Mouse (Mus musculus) hindbrain, embryonic 16.5 days (tissue): ENCODE measurements around the gene Gjb5. TPM values are rescaled to one million over a fixed set of nuclear protein-coding genes. Genes with fewer than 3 reads are reported as not detected.

Experiments used
- ATAC-seq: fragments of 200-750 bp; cut with Nextera tagmentation; 2 replicates; pipeline ENCODE4 v1.8.0; 2017; ENCODE audit warnings: moderate TSS enrichment, moderate library complexity
- H3K27ac ChIP-seq: fragments of 300-500 bp; sonication (generic); 2 replicates; pipeline ENCODE4 v1.5.1; 2014; ENCODE audit warnings: low read depth, mild to moderate bottlenecking, control low read depth, low read length, moderate library complexity
- H3K27me3 ChIP-seq: fragments of 300-500 bp; sonication (generic); replicated peaks from 2 replicates; pipeline ENCODE4 v1.6.1; 2014; ENCODE audit warnings: low read length; ENCODE audit not compliant: control insufficient read depth, insufficient read depth
- H3K36me3 ChIP-seq: fragments of 300-500 bp; sonication (generic); 2 replicates; pipeline ENCODE4 v1.6.1; 2014; ENCODE audit warnings: mild to moderate bottlenecking, low read length, moderate library complexity, mixed read lengths; ENCODE audit not compliant: control insufficient read depth, insufficient read depth
- H3K4me1 ChIP-seq: fragments of 300-500 bp; sonication (generic); 2 replicates; pipeline ENCODE4 v1.6.1; 2014; ENCODE audit warnings: low read depth, low read length; ENCODE audit not compliant: control insufficient read depth, insufficient read depth
- H3K4me2 ChIP-seq: fragments of 300-500 bp; sonication (generic); 2 replicates; pipeline ENCODE4 v1.6.1; 2014; ENCODE audit warnings: mild to moderate bottlenecking, low read length, control low read depth, moderate library complexity
- H3K4me3 ChIP-seq: fragments of 300-500 bp; sonication (generic); 2 replicates; pipeline ENCODE4 v1.5.1; 2014; ENCODE audit warnings: mild to moderate bottlenecking, low read length, control low read depth, moderate library complexity
- H3K9ac ChIP-seq: fragments of 300-500 bp; sonication (generic); 2 replicates; pipeline ENCODE4 v1.6.1; 2014; ENCODE audit warnings: low read depth, mild to moderate bottlenecking, control low read depth, low read length, moderate library complexity
- H3K9me3 ChIP-seq: fragments of 300-500 bp; sonication (generic); 2 replicates; pipeline ENCODE4 v1.6.1; 2014; ENCODE audit warnings: mild to moderate bottlenecking, low read length, moderate library complexity; ENCODE audit not compliant: control insufficient read depth
- WGBS: fragments of 180-500 bp; shearing (Covaris S2); extraction: QIAGEN DNeasy Blood & Tissue Kit; methylation state at CpG from one replicate; pipeline ENCODE4 v1.1.7; 2014; 5-methylcytosine and 5-hydroxymethylcytosine counted together
- polyA plus RNA-seq: library from polyadenylated mRNA; unstranded; fragments of >200 nt; fragmentation: Nextera tagmentation; extraction: Ambion mirVana; gene quantifications from 2 replicates; pipeline ENCODE4 v1.2.1, GENCODE M21; 2015

Gjb5 gene
- polyA plus RNA-seq, 1 experiment from 2014 or later = 0.34 TPM

DNA sequence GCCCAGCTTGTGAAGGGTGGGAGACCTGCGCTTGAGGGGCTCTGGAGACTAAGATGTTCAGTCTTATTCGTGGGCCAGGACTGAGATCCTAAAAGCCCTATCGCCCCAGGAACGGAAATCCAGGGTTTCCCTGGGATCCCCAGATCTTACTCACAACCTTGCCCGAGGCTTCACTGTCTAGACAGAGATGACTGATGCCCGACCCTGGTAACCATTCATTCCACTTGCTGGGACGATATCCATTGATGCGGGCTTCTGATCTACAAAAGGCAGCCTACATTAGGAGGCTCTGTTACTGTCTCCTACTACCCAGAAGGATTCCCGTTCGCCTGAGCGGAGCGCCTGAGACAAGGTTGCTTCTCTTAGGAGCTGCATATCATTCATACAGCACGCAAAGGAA is 26.8 kb downstream of the Gjb5 start:
- Histone ChIP-seq H3K9me3 (no peaks in the 10 kb centered on the region), H3K4me2 (no peak overlapping the region; the same call in 1 of the 2 replicates), H3K27me3 (peaks cover 16% of the 10 kb centered on the region), H3K9ac (no peak overlapping the region), H3K36me3 (no peaks in the 10 kb centered on the region), H3K4me3 (no peak overlapping the region), H3K4me1 (peaks cover 16% of the 10 kb centered on the region), H3K27ac (no peak overlapping the region)
- 14% methylated on average over 13 of the region's 13 CpGs for WGBS
- ATAC-seq = no peak

DNA sequence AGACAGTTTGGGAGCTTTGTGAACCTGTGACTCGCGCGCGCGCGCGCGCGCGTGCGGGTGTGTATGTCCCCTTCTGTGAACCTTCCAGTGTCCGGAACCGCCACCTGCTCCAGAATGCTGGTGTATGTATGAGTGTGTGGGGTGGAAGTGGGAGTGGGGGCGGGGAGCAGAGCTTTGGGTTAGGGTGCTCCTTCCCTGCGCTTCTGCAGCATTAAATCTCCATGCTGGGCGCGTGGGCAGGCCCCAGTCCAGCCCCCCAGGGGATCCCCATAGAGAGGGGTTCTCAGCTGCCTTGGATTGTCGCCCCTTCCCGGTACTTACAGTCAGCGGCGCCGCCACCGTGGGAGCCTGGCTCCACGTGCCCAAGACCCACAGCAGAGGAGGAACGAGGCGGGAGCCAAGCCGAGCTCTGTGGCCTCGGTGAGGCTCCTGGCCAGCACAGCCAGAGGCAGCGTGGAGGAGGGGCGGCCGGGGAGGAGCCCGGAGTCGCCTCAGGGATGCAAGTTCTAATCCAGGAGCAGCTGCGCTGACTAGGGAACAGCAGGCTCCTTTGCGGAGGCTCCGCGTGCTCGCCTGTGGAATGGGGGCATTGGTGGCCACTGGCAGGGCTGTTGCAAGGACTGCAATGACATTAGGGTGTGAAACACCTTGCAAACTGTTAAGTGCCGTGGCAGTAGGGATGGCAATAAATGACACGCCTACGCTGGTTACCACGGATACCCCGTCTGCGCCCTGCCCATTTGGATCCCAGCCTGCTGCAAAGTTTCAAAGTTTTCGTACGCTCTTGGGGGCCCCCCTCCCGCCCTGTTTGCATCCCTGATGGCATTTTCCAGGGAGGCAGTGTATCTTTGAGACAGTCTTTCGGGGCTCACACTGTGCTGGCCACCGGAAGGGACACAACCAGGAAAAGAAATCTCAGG is 27.5 kb downstream of the Gjb5 start, which contains the start of gene Gjb3:
Gene Gjb3, minus strand, starts transcription at position 664 of the 920 bp plus-strand sequence.
- H3K4me3 ChIP-seq = peak within 1 kb of the TSS; percentile 36
- peak within 1 kb of the TSS; percentile 61 for H3K4me2 ChIP-seq
- WGBS = 2% methylated on average over 49 of the region's 49 CpGs
- H3K36me3 ChIP-seq = no peaks in the 10 kb centered on the region
- peaks cover 16% of the 10 kb centered on the region for H3K4me1 ChIP-seq
- H3K9me3 ChIP-seq = no peaks in the 10 kb centered on the region
- H3K9ac ChIP-seq = peak within 1 kb of the TSS; percentile 42
- peak; percentile 37; the same call in 1 of the 2 replicates for ATAC-seq
- no peak within 1 kb of the TSS for H3K27ac ChIP-seq
- H3K27me3 ChIP-seq = peaks cover 16% of the 10 kb centered on the region

DNA sequence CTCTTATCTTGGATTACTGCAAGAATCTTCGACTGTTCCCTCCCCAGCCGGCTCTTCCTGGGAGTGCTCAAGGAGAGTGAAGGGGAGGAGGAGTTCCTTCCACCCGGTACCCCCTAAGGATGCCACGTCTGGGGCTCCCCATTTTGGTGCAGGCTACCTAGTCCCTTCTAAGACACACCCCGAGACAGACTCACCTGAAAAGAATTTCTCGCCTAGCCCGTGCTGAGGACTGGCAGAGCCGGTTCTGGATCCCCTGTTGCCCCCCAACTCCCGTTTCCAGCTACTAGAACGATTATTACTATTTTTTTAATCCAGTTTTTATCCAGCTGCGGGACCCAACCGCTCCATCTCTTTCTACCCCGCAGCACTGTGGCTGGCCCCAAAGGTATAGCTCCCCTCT is 28.2 kb downstream of the Gjb5 start:
- no peak for ATAC-seq
- peaks cover 16% of the 10 kb centered on the region for H3K4me1 ChIP-seq
- H3K9ac ChIP-seq = no peak overlapping the region
- H3K4me3 ChIP-seq = peak overlapping the region; percentile 36
- H3K4me2 ChIP-seq = peak overlapping the region; percentile 61
- peaks cover 16% of the 10 kb centered on the region for H3K27me3 ChIP-seq
- H3K27ac ChIP-seq = no peak overlapping the region
- WGBS = 5% methylated on average over 13 of the region's 13 CpGs
- H3K36me3 ChIP-seq = no peaks in the 10 kb centered on the region
- H3K9me3 ChIP-seq = no peaks in the 10 kb centered on the region

DNA sequence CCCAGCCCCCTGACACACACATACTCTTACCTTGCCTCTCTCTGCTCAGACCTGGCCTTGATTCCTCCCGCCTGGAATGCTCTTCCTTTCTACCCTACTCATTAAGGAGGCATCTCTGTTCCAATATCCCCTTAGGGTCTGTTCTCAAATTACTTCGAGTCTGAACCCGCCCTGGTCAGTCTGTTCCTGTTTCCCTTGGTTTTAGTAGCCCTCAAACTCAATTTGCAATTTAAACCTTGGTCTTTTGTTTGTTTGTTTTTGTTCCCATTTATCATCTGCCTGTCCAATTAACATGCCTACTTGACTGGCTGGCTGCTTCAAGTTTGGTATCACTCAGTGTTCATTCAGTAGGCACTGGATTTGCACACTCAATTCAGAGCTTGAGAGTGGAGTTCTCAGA is 28.9 kb downstream of the Gjb5 start:
- Histone ChIP-seq H3K27me3 (peaks cover 16% of the 10 kb centered on the region), H3K4me1 (peaks cover 16% of the 10 kb centered on the region), H3K4me2 (no peak overlapping the region), H3K4me3 (no peak overlapping the region), H3K9me3 (no peaks in the 10 kb centered on the region), H3K9ac (no peak overlapping the region), H3K36me3 (no peaks in the 10 kb centered on the region), H3K27ac (no peak overlapping the region)
- no peak for ATAC-seq
- 21% methylated on average over 3 of the region's 3 CpGs for WGBS

DNA sequence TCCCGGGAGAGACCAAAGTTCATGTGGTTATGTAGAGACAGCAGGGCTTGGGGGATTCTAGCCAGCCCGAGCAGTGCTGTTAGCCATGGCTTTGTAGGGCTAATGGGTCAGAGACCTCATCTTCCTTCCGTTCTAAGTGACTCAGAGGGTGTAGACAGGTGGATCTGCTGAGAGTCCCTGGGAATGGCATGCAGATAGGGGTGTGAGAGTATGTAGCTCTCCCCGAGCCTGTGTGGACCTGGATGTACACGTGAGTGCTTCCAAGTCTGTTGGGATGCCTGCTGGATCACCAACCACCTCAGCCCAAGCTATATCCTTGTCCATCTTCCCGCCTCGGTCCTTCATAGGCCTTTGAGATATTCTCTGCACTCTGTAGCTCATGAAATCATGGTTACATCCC is 29.6 kb downstream of the Gjb5 start:
- Histone ChIP-seq H3K4me1 (peaks cover 16% of the 10 kb centered on the region), H3K4me2 (no peak overlapping the region), H3K4me3 (no peak overlapping the region), H3K9me3 (no peaks in the 10 kb centered on the region), H3K9ac (no peak overlapping the region), H3K27me3 (peaks cover 16% of the 10 kb centered on the region), H3K36me3 (no peaks in the 10 kb centered on the region), H3K27ac (no peak overlapping the region)
- no peak for ATAC-seq
- WGBS = 75% methylated on average over 7 of the region's 7 CpGs

DNA sequence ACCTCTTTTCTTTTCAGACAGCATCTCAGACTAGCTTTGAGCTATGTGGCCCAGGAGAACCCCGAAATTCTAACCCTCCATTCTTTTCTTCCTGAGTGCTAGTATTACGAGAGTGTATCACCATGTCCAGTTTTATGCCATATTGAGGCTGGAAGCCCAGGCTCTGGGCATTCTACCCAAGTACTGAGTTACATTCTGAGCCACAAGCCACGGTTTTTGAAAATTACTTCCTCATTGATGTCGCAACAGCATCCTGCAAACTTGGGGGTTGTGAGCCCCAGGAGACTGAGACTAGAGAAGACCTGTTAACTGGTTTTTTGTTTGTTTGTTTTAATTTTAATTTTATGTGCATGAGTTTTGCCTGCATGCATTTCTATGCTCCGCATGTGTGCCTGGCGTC is 30.2 kb downstream of the Gjb5 start:
- Histone ChIP-seq H3K9me3 (no peaks in the 10 kb centered on the region), H3K27ac (no peak overlapping the region), H3K9ac (no peak overlapping the region), H3K4me3 (no peak overlapping the region), H3K27me3 (peaks cover 14% of the 10 kb centered on the region), H3K4me2 (no peak overlapping the region), H3K36me3 (no peaks in the 10 kb centered on the region), H3K4me1 (peaks cover 16% of the 10 kb centered on the region)
- 82% methylated on average over 6 of the region's 6 CpGs for WGBS
- no peak for ATAC-seq

DNA sequence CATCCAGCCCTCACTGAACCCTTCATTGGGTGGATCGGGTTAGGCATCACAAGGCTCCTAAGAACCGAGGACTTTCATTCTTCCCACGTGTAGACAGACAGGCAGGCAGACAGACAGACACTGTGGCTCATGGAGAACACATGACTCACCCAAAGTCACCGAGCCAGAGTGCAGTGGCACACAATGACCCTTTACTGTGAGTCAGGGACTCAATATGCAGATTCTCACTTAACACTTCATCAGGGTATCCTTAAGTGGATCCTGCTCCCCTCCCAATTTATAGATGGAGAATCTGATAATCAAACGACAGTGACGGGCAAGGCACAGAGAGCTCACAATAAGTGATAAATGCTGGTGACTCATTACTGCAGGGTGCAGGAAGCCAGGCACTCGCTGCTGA is 30.7 kb downstream of the Gjb5 start:
- Histone ChIP-seq H3K9ac (no peak overlapping the region), H3K4me2 (no peak overlapping the region), H3K27ac (no peak overlapping the region), H3K36me3 (no peaks in the 10 kb centered on the region), H3K4me3 (no peak overlapping the region), H3K27me3 (peaks cover 13% of the 10 kb centered on the region), H3K4me1 (peaks cover 16% of the 10 kb centered on the region), H3K9me3 (no peaks in the 10 kb centered on the region)
- WGBS = 64% methylated on average over 7 of the region's 7 CpGs
- ATAC-seq = no peak

DNA sequence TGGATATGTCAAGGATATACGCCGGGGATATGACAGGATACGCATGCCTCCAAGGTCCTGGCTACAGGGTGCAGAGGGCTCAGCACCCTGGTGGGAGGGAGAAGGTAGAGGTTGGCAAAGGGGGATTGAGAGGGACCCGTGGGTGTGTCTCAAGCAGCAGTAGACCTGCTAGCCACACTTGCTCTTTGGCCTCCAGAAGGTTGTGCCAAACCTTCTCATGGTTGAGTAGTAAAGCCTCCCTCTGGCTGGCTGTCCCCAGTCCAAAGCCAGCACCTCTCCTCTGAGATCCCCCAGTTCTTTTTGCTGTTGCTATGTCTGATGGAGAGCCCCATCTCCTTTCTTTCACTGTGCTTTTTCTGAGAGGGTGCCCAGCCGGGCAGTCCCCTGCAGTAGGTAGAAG is 32.7 kb downstream of the Gjb5 start:
- 83% methylated on average over 5 of the region's 5 CpGs for WGBS
- ATAC-seq = 0 out of 2 replicates have a peak, but pooled peaks have one; percentile 8
- Histone ChIP-seq H3K27me3 (peaks cover 2% of the 10 kb centered on the region; the same call in 1 of the 2 replicates), H3K9me3 (no peaks in the 10 kb centered on the region), H3K36me3 (no peaks in the 10 kb centered on the region), H3K4me3 (no peak overlapping the region), H3K4me2 (no peak overlapping the region), H3K4me1 (peaks cover 7% of the 10 kb centered on the region), H3K9ac (no peak overlapping the region), H3K27ac (no peak overlapping the region)

DNA sequence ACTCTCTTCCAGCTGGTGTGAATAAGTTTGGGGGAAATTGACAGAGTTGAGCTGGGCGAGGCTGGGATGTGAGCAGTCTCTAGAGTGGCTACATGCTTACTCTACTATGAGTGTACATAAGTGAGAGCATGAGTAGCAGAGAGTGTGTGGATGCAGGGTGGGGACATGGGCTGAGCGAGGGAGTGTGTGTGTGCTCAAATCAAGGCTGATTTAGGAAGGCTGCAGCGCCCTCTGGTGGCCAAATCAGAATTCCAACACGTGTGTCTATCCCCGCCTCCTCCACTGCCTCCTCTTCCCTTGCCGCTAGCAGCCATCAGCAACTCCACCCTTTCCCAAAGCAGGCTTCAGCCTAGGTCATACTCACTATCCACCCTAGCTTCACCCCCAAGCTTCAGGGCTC is 33.2 kb downstream of the Gjb5 start:
- H3K27ac ChIP-seq = no peak overlapping the region
- ATAC-seq = peak; percentile 83
- H3K36me3 ChIP-seq = no peaks in the 10 kb centered on the region
- peaks cover 2% of the 10 kb centered on the region for H3K4me1 ChIP-seq
- H3K9me3 ChIP-seq = no peaks in the 10 kb centered on the region
- WGBS = 7% methylated on average over 6 of the region's 6 CpGs
- no peak overlapping the region for H3K9ac ChIP-seq
- no peaks in the 10 kb centered on the region for H3K27me3 ChIP-seq
- H3K4me3 ChIP-seq = no peak overlapping the region
- no peak overlapping the region for H3K4me2 ChIP-seq
